Mouse (Mus musculus) stomach, embryonic 14.5 days (tissue): ENCODE measurements around the gene Bik. TPM values are rescaled to one million over a fixed set of nuclear protein-coding genes. Genes with fewer than 3 reads are reported as not detected.

Experiments
- ATAC-seq: fragments of 200-750 bp; cut with Nextera tagmentation; 2 replicates; pipeline ENCODE4 v1.8.0; 2017; ENCODE audit warnings: low read depth, moderate TSS enrichment; ENCODE audit not compliant: insufficient number of reproducible peaks, insufficient read depth, low FRiP score
- H3K27ac ChIP-seq: fragments of 300-500 bp; sonication (generic); 2 replicates; pipeline ENCODE4 v1.5.1; 2014; ENCODE audit warnings: mild to moderate bottlenecking, low read length, moderate library complexity, mixed read lengths
- H3K27me3 ChIP-seq: fragments of 300-500 bp; sonication (generic); 2 replicates; pipeline ENCODE4 v1.6.1; 2014; ENCODE audit warnings: low read length, control low read depth, mixed read lengths; ENCODE audit not compliant: control insufficient read depth, insufficient read depth
- H3K36me3 ChIP-seq: fragments of 300-500 bp; sonication (generic); 2 replicates; pipeline ENCODE4 v1.6.1; 2014; ENCODE audit warnings: mild to moderate bottlenecking, control low read depth, low read length, moderate library complexity, mixed read lengths; ENCODE audit not compliant: control insufficient read depth, insufficient read depth
- H3K4me1 ChIP-seq: fragments of 300-500 bp; sonication (generic); 2 replicates; pipeline ENCODE4 v1.6.1; 2014; ENCODE audit warnings: low read length, control low read depth, mixed read lengths; ENCODE audit not compliant: control insufficient read depth, insufficient read depth
- H3K4me2 ChIP-seq: fragments of 300-500 bp; sonication (generic); replicated peaks from 2 replicates; pipeline ENCODE4 v1.6.1; 2014; ENCODE audit warnings: low read depth, low read length, control low read depth
- H3K4me3 ChIP-seq: fragments of 300-500 bp; sonication (generic); 2 replicates; pipeline ENCODE4 v1.5.1; 2014; ENCODE audit warnings: low read depth, low read length, control low read depth
- H3K9ac ChIP-seq: fragments of 300-500 bp; sonication (generic); replicated peaks from 2 replicates; pipeline ENCODE4 v1.6.1; 2014; ENCODE audit warnings: low read depth, mild to moderate bottlenecking, control low read depth, low read length, moderate library complexity, mixed read lengths
- H3K9me3 ChIP-seq: fragments of 300-500 bp; sonication (generic); 2 replicates; pipeline ENCODE4 v1.6.1; 2016; ENCODE audit warnings: low read depth, low read length, control low read depth; ENCODE audit not compliant: control insufficient read depth
- whole genome bisulfite sequencing: fragments of 180-500 bp; shearing (Covaris S2); extraction: QIAGEN DNeasy Blood & Tissue Kit; methylation state at CpG from one replicate; pipeline ENCODE4 v1.1.7; 2014; 5-methylcytosine and 5-hydroxymethylcytosine counted together
- polyA plus RNA-seq: library from polyadenylated mRNA; unstranded; fragments of >200 nt; fragmentation: Nextera tagmentation; extraction: Ambion mirVana; gene quantifications from 2 replicates; pipeline ENCODE4 v1.2.1, GENCODE M21; 2014

The Bik gene
- polyA plus RNA-seq, 1 experiment from 2014 or later: 8.9 TPM

DNA sequence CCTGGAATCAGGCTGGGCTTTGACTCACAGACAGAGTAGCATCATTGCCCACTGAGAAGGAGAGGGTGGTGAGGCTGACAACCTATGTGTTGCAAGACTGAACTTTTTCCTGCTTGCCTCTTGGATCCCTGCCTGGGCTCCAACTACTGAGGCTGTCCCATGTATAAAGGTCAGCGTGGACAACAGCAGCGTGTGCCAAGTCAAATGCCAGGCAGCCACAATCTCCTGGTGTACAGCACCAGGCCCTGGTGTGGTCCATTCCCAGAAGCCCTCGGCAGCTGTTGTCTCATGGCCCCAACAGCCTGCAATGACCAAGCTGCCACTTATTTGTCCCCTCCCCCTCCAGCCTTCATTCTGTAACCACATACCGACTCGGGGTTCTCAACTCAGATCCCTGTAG is 45.0 kb downstream of the Bik start:
- H3K27me3 ChIP-seq: no peaks in the 10 kb centered on the region
- H3K9ac ChIP-seq: no peak overlapping the region
- WGBS: 92% methylated on average over 5 of the region's 5 CpGs
- peaks cover 9% of the 10 kb centered on the region; the same call in 1 of the 2 replicates for H3K36me3 ChIP-seq
- H3K4me1 ChIP-seq: no peaks in the 10 kb centered on the region
- no peak for ATAC-seq
- H3K4me3 ChIP-seq: no peak overlapping the region
- no peak overlapping the region for H3K27ac ChIP-seq
- no peak overlapping the region for H3K4me2 ChIP-seq
- H3K9me3 ChIP-seq: no peaks in the 10 kb centered on the region

DNA sequence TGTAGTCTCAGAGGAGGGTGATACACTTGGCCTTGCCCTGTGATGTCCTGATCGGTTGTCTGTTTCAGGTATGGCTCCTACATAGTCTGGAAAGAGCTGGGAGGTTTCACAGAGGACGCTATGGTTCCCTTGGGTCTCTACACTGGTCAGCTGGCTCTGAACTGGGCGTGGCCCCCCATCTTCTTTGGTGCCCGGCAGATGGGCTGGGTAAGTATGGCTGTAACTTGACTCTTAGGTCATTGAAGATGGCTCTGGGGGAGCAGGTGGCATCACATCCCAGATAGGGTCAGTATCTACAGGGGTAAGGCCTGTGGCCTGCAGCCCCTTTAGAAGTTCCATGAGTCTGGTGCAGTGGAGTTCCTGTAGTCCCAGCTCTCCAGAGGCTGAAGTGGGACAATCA is 45.5 kb downstream of the Bik start:
- ATAC-seq: no peak
- no peaks in the 10 kb centered on the region for H3K9me3 ChIP-seq
- 80% methylated on average over 4 of the region's 4 CpGs for WGBS
- peaks cover 13% of the 10 kb centered on the region; the same call in 1 of the 2 replicates for H3K36me3 ChIP-seq
- H3K27me3 ChIP-seq: no peaks in the 10 kb centered on the region
- H3K9ac ChIP-seq: no peak overlapping the region
- H3K4me1 ChIP-seq: no peaks in the 10 kb centered on the region
- H3K4me3 ChIP-seq: no peak overlapping the region
- no peak overlapping the region for H3K4me2 ChIP-seq
- H3K27ac ChIP-seq: no peak overlapping the region

DNA sequence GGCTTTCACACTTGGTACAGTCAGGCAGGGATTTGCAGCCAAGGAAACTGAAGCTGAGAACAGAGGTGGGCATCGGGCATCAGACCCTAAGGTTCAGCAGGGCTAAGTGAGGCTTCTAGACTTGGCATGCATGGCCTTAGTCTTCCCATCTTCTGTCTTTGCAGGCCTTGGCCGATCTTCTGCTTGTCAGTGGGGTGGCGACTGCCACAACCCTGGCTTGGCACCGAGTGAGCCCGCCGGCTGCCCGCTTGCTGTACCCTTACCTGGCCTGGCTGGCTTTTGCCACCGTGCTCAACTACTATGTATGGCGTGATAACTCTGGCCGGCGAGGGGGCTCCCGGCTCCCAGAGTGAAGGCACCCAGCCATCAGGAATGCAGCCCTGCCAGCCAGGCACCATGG is 46.9 kb downstream of the Bik start:
- Histone ChIP-seq H3K36me3 (peaks cover 18% of the 10 kb centered on the region), H3K4me2 (no peak overlapping the region), H3K27me3 (no peaks in the 10 kb centered on the region), H3K4me1 (no peaks in the 10 kb centered on the region), H3K9ac (no peak overlapping the region), H3K27ac (no peak overlapping the region), H3K9me3 (no peaks in the 10 kb centered on the region), H3K4me3 (no peak overlapping the region)
- ATAC-seq: no peak
- 96% methylated on average over 12 of the region's 12 CpGs for WGBS

- Histone ChIP-seq H3K27ac (no peak overlapping the region), H3K4me3 (no peak overlapping the region), H3K9ac (no peak overlapping the region), H3K9me3 (no peaks in the 10 kb centered on the region), H3K27me3 (no peaks in the 10 kb centered on the region), H3K4me1 (no peaks in the 10 kb centered on the region), H3K36me3 (peaks cover 29% of the 10 kb centered on the region), H3K4me2 (no peak overlapping the region)
- no peak for ATAC-seq
- WGBS: 69% methylated on average over 6 of the region's 6 CpGs
These were observed 48.2 kb downstream of the Bik start for GRCm38 (mm10) chr15:83574731-83575351.

GRCm38 (mm10) chr15:83575543-83575942 is 48.9 kb downstream of the Bik start:
- no peak for ATAC-seq
- Histone ChIP-seq H3K4me2 (no peak overlapping the region), H3K9ac (no peak overlapping the region), H3K36me3 (peaks cover 35% of the 10 kb centered on the region), H3K27me3 (no peaks in the 10 kb centered on the region), H3K4me3 (no peak overlapping the region), H3K9me3 (no peaks in the 10 kb centered on the region), H3K27ac (no peak overlapping the region), H3K4me1 (no peaks in the 10 kb centered on the region)
- 92% methylated on average over 8 of the region's 8 CpGs for WGBS

DNA sequence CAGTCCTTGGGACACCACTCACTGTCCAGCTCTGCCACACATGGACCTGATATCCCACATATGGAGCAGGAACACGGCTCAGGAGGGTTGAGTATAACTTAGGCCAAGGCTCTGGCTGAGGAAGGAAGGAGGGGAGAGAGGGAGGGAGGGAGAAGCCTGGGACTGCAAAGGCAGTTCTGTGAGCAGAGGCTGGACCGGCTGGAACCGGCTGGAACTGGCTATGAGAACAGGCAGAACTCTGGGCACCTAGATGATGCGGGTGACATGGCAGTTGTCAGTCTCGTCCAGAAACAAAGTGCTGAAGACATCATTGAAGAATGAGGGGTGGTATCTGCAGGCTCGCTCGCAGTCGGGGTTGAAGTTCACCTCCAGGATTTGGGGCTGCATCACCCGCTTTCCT is 50.0 kb downstream of the Bik start:
- H3K4me2 ChIP-seq: no peak overlapping the region
- no peak for ATAC-seq
- no peak overlapping the region for H3K9ac ChIP-seq
- no peak overlapping the region for H3K27ac ChIP-seq
- WGBS: 87% methylated on average over 9 of the region's 9 CpGs
- no peaks in the 10 kb centered on the region for H3K27me3 ChIP-seq
- no peaks in the 10 kb centered on the region for H3K9me3 ChIP-seq
- H3K4me1 ChIP-seq: no peaks in the 10 kb centered on the region
- peaks cover 45% of the 10 kb centered on the region for H3K36me3 ChIP-seq
- no peak overlapping the region for H3K4me3 ChIP-seq

- no peak overlapping the region for H3K4me3 ChIP-seq
- no peak overlapping the region for H3K4me2 ChIP-seq
- peaks cover 61% of the 10 kb centered on the region for H3K36me3 ChIP-seq
- no peak overlapping the region for H3K9ac ChIP-seq
- no peak overlapping the region for H3K27ac ChIP-seq
- H3K9me3 ChIP-seq: 0 out of 2 replicates have a peak, but pooled peaks cover 2% of the 10 kb centered on the region
- 77% methylated on average over 4 of the region's 4 CpGs for WGBS
- no peaks in the 10 kb centered on the region for H3K27me3 ChIP-seq
- ATAC-seq: no peak
- H3K4me1 ChIP-seq: no peaks in the 10 kb centered on the region
These were observed 56.3 kb downstream of the Bik start for GRCm38 (mm10) chr15:83582931-83583330.

DNA sequence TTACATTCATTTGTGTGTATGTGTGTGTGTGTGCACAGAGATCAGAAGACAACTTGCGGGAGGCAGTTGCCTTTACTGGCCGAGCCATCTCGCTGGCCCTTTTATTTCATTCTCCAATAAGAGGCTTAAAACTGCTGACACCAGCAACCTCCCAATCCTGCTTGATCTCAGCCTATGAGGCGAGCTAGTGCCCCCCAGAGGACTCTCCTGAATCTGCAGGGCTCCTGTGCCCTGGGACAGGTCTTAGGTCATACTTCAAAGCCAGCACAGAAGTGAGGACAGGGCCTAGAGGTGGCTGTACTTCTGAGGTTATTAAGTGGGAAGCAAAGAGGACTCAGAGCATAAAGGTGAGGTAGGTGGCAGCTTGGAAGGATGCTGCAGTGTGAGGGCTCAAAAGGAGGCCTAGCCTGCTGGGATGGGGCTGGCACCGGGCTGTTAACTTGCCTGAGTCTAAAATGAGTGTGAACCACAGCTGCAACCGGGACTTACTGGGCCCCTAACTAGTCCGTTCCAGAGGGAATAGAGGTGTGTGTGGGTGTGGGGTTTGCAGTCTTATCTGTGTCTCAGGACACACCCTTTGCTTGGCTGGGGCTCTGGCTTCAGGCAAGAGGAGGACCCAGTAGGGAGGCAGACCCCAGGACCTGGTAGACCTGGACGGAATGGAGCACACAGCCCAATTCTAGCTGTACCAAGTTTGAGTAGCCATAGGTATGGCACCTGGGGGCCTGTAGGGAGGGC is 56.9 kb downstream of the Bik start:
- Histone ChIP-seq H3K4me2 (no peak overlapping the region), H3K27ac (no peak overlapping the region), H3K36me3 (peaks cover 58% of the 10 kb centered on the region), H3K27me3 (no peaks in the 10 kb centered on the region), H3K9ac (no peak overlapping the region), H3K4me1 (no peaks in the 10 kb centered on the region), H3K9me3 (0 out of 2 replicates have a peak, but pooled peaks cover 2% of the 10 kb centered on the region), H3K4me3 (no peak overlapping the region)
- 73% methylated on average over 8 of the region's 8 CpGs for WGBS
- no peak for ATAC-seq
